Mouse (Mus musculus): ENCODE data around the gene Car10. TPM values are rescaled to one million over a fixed set of nuclear protein-coding genes. Genes with fewer than 3 reads are reported as not detected.
"Not testable (repeated sequence)": the region's sequence is repeated elsewhere in the genome, so short reads cannot be mapped to it uniquely, and the experiment has no call there.

Car10 gene
- total RNA-seq, 2 experiments from 2014 or later, result 71.9 to 72.1 TPM

- DNase-seq (ENCODE audit: extremely low spot score in 1 of 2, low spot score in 2 of 2), result no peak
- intact Hi-C loops (cut with DNase I), result no loop called here
These were observed 246.1 kb downstream of the Car10 start for GRCm38 (mm10) chr11:93343961-93344360.

GRCm38 (mm10) chr11:93344869-93345268 lies 247.0 kb downstream of the Car10 start:
- intact Hi-C loops (cut with DNase I), result no loop called here
- DNase-seq (ENCODE audit: extremely low spot score in 1 of 2, low spot score in 2 of 2), result peak in 1 of 2 experiments; percentile 14

- intact Hi-C loops (cut with DNase I), result no loop called here
- DNase-seq (ENCODE audit: extremely low spot score in 1 of 2, low spot score in 2 of 2), result no peak
These were observed 263.7 kb downstream of the Car10 start for GRCm38 (mm10) chr11:93361576-93361975.

DNA sequence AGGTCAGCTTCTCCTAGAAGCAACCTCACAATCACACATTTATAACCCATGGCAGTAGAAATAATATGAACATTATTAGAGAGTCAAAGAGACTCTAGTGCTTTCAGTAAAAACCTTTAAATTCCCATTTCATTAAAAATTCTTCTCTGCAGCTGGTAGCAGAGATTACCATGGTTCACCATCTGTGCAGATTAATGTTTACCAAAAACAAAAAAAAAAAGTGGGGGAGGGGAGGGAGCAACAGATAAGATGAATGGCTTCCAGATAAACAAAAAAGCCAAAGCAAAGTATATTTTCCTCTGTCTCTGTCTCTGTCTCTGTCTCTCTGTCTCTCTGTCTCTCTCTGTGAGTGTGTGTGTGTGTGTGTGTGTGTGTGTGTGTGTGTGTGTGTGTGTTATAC lies 266.3 kb downstream of the Car10 start:
- intact Hi-C loops (cut with DNase I), result no loop called here
- no peak for DNase-seq (ENCODE audit: extremely low spot score in 1 of 2, low spot score in 2 of 2)

DNA sequence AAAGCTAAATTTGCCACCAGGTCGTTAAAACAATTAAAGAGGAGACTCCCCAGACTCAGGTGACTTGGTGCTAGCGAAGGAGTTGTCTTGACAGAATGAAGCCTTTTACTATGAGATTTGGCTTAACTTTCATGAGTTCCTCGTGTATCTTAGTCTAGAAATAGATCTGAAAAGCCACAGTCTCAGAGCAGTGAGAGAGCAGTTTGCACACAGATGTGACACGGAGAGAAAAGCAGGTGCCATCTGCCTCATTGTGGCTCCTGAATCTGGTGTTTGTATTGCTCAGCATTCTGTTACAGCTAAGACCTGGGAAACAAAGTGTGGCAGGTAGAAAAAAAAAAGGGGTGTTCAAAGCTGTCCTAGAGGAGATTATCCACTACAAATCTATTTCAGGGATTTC lies 269.4 kb downstream of the Car10 start:
- intact Hi-C loops (cut with DNase I), result no loop called here
- peak in 1 of 2 experiments; percentile 2 for DNase-seq (ENCODE audit: extremely low spot score in 1 of 2, low spot score in 2 of 2)

GRCm38 (mm10) chr11:93367740-93368139 lies 269.9 kb downstream of the Car10 start:
- intact Hi-C loops (cut with DNase I), result no loop called here
- no peak for DNase-seq (ENCODE audit: extremely low spot score in 1 of 2, low spot score in 2 of 2)

GRCm38 (mm10) chr11:93373697-93374354 lies 276.0 kb downstream of the Car10 start:
- no peak for DNase-seq (ENCODE audit: extremely low spot score in 1 of 2, low spot score in 2 of 2)
- intact Hi-C loops (cut with DNase I), result no loop called here

DNA sequence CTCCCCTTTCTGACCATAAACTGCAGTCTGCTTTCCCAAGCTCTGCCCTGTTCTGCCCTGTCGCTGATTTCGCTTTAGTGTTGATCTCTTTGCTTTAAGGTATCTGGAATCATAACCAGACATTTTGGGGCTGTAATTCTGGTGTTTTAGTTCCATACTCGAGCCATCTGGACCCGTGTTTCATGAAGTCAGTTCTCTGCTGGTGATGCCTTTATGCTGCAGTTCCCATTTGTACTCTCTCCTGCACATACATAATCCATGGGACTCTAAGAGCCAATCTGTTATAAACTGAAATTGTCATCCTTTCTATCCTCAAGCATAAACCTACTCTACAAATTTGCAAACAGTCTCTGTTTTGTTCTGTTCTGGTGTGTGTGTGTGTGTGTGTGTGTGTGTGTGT lies 293.3 kb downstream of the Car10 start:
- intact Hi-C loops (cut with DNase I), result no loop called here
- DNase-seq (ENCODE audit: extremely low spot score in 1 of 2, low spot score in 2 of 2), result no peak

DNA sequence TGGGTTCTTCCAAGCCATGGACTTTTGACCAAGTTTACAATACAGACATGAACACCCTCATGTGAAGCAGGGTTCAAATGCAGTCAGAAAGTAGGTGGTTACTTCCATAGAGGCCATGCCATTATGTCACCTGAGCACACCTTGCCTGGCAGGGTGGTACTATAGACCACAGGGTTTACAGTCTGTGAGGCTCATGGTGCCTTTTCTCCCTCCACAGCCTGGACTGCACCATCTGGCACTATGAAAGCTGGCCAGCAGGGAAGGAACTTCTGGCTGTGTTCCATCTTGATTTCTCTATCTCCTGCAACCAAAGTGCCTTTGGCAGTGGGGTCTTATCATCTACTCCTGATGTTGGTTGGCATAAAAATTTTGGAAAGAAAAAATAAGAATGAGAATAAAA lies 295.5 kb downstream of the Car10 start:
- DNase-seq (ENCODE audit: extremely low spot score in 1 of 2, low spot score in 2 of 2); intact Hi-C loops (cut with DNase I): not testable (repeated sequence)

DNA sequence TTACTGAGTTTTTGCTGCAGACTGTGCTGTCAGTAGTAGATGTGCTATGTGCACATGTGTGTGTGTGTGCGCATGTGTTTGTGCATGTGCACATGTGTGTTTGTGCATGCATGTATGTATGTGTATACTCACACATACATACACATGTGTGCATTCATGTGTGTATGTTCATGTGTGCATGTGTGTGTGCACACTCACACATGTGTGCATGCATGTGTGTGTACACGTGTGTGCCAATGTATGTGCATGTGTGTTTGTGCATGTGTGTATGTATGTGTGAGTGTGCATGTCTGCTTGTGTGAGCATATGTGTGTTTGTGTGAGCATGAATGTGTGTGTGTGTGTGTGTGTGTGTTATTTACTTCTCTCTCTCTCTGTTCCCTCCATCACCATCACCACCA lies 298.5 kb downstream of the Car10 start:
- DNase-seq (ENCODE audit: extremely low spot score in 1 of 2, low spot score in 2 of 2), result no peak
- intact Hi-C loops (cut with DNase I), result no loop called here

DNA sequence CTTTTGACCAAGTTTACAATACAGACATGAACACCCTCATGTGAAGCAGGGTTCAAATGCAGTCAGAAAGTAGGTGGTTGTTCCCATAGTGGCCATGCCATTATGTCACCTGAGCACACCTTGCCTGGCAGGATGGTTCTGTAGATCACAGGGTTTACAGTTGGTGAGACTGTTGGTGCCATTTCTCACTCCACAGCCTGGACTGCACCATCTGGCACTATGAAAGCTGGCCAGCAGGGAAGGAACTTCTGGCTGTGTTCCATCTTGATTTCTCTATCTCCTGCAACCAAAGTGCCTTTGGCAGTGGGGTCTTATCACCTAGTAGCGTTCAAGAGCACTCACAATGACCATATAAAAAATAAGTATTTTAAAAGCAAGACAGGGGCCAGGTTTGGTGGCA lies 303.3 kb downstream of the Car10 start:
- intact Hi-C loops (cut with DNase I); DNase-seq (ENCODE audit: extremely low spot score in 1 of 2, low spot score in 2 of 2): not testable (repeated sequence)

GRCm38 (mm10) chr11:93407981-93408380 lies 310.2 kb downstream of the Car10 start:
- no peak for DNase-seq (ENCODE audit: extremely low spot score in 1 of 2, low spot score in 2 of 2)
- intact Hi-C loops (cut with DNase I), result no loop called here

GRCm38 (mm10) chr11:93431482-93431881 lies 333.7 kb downstream of the Car10 start:
- DNase-seq (ENCODE audit: extremely low spot score in 1 of 2, low spot score in 2 of 2), result no peak
- intact Hi-C loops (cut with DNase I), result no loop called here

DNA sequence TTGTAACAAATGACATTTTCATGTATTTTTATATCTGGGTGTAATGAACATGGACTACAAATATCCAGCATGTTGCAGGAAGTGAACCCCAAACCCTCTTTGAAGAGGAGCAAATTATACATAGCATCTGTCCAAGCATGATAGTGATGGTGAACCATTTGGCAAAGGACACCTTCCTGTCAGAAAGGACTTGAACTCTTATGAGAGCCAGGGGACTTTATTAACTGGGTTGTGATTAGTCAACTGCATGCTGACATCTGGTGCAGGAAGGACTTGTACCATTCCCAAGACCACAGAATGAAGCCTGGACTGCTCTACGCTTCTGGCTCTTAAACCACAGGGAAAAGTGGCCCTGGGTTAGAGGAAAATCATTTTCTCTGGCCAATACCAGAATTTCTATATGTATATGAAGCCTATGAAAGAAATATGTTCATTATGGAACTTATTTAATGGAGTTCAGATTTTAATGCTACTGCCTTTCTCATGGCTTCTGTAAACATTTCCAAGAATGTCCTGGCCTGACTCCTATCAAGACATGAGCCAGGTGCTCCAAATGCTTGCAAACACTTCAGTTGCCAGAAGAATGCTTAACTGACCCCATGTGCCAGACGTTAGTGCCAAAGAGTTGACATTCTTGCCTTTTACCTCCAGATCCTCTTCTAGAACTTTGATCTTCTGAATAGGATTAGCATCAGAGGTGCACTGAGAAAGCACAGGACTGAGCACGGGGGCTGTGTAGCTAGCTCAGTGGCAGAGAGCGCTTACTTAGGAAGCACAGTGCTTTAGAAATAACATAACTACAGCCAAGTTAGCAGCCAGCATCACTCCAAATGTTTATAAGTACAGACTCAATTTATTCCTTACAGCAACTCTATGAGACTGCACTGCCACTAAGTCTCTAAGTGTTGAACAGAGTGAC lies 337.4 kb downstream of the Car10 start:
- DNase-seq (ENCODE audit: extremely low spot score in 1 of 2, low spot score in 2 of 2), result no peak
- intact Hi-C loops (cut with DNase I), result no loop called here

DNA sequence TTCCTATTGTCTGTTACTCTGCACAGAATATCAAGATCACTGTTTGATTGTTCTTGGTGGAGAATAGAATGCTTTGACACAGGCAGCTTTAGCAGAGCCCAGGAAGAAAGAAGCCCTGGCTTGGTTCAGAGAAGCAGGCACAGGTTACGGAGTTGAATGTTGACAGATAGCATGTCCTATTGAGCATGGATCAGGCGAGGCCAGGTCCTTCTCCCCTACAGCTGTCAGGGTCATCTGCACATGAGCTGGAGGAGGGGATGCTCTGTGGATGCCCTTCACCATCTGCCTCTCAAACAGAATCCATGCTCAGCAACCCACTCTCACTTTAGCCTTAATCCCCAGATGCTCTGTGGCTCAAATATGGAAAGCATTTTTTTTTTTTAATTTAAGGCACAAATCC lies 339.1 kb downstream of the Car10 start:
- DNase-seq (ENCODE audit: extremely low spot score in 1 of 2, low spot score in 2 of 2), result no peak
- intact Hi-C loops (cut with DNase I), result no loop called here

- intact Hi-C loops (cut with DNase I), result no loop called here
- no peak for DNase-seq (ENCODE audit: extremely low spot score in 1 of 2, low spot score in 2 of 2)
These were observed 342.6 kb downstream of the Car10 start for GRCm38 (mm10) chr11:93440466-93440865.

- intact Hi-C loops (cut with DNase I), result no loop called here
- DNase-seq (ENCODE audit: extremely low spot score in 1 of 2, low spot score in 2 of 2), result no peak
These were observed 345.9 kb downstream of the Car10 start for GRCm38 (mm10) chr11:93443777-93444176.

- intact Hi-C loops (cut with DNase I), result no loop called here
- no peak for DNase-seq (ENCODE audit: extremely low spot score in 1 of 2, low spot score in 2 of 2)
These were observed 346.9 kb downstream of the Car10 start for GRCm38 (mm10) chr11:93444741-93445140.

DNA sequence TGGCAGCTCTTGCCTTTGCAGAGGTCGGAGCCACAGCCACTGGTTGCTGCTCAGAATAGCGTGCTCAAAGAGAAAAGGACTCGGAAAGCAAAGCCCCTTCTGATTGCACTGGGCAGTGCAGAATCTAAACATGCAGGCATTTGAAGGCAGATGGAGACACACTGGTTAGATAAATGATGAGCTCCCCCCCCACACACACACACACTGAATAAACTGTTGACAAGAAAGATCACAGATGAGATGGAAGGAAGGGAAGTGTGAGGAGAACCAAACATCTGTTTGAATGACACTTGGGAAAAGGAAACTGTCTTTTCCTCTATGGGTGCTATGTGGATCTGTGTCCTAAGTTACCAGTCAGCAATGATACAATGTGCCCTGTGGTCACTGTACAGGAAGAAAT lies 349.7 kb downstream of the Car10 start:
- intact Hi-C loops (cut with DNase I), result no loop called here
- no peak for DNase-seq (ENCODE audit: extremely low spot score in 1 of 2, low spot score in 2 of 2)

Data from left cerebral cortex, postnatal 10 days (tissue).